Mouse (Mus musculus) gastrocnemius, postnatal 25 days (tissue): ENCODE results near the gene Hnrnpm. TPM values are rescaled to one million over a fixed set of nuclear protein-coding genes. Genes with fewer than 3 reads are reported as not detected.
A peak's percentile ranks its signal among the peaks of the same experiment; 100 is the strongest.
"Not testable (repeated sequence)": the region's sequence is repeated elsewhere in the genome, so short reads cannot be mapped to it uniquely, and the experiment has no call there.

Source experiments
- DNase-seq: peaks from one replicate; pipeline ENCODE4 v3.0.0; 2022
- total RNA-seq, 2 experiments: library from RNA; stranded (reverse); gene quantifications; 1 replicate in 1 of 2; 2 replicates in 1 of 2; pipeline ENCODE4 v1.2.3; 2021

Hnrnpm gene
- total RNA-seq, 2 experiments from 2014 or later = 62.7 to 70.9 TPM

DNA sequence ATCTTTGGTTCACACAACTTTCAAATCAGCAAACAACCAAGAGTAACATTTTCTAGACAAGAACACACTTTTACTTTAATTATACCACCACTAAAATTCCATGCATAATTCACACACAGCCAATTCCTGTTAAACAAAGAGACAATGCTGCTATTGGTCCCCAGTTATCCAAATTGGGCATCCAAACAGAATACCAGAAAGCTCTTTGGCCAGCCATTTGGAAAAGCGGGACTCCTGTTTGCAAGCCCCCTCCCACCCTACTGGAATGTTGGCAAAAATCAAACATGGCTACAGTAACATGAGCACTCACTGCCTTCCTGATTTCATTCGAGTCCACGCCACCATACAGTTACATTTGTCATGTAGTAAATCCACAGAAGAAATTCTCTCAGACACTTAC is 17.0 kb downstream of the Hnrnpm start:
- DNase-seq = no peak

- no peak for DNase-seq
Observed at GRCm38 (mm10) chr17:33666813-33667212, 19.8 kb downstream of the Hnrnpm start.

GRCm38 (mm10) chr17:33649781-33650475 is 36.7 kb downstream of the Hnrnpm start:
- no peak for DNase-seq

- DNase-seq = no peak
Observed at GRCm38 (mm10) chr17:33645073-33645472, 41.6 kb downstream of the Hnrnpm start.

DNA sequence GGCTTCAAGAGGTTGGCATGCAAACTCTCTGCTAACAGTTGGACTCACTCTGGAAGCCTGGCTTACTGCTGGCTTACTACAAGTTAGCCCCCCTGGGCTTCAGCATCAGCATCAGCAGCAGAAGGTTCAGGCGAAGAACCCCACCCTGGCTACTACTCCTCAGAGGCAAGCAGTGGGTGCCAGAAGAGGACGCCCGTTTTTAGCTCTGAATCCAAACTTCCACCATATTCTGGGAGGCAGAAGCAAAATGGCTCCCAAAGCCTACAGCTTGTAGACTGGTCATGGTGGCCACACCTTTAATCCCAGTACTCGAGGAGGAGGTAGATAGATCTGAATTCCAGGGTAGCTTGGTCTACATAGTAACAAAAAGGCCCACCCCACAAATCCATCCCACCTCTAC is 42.6 kb downstream of the Hnrnpm start:
- no peak for DNase-seq

- DNase-seq = no peak
Observed at GRCm38 (mm10) chr17:33639743-33640142, 46.9 kb downstream of the Hnrnpm start.

DNA sequence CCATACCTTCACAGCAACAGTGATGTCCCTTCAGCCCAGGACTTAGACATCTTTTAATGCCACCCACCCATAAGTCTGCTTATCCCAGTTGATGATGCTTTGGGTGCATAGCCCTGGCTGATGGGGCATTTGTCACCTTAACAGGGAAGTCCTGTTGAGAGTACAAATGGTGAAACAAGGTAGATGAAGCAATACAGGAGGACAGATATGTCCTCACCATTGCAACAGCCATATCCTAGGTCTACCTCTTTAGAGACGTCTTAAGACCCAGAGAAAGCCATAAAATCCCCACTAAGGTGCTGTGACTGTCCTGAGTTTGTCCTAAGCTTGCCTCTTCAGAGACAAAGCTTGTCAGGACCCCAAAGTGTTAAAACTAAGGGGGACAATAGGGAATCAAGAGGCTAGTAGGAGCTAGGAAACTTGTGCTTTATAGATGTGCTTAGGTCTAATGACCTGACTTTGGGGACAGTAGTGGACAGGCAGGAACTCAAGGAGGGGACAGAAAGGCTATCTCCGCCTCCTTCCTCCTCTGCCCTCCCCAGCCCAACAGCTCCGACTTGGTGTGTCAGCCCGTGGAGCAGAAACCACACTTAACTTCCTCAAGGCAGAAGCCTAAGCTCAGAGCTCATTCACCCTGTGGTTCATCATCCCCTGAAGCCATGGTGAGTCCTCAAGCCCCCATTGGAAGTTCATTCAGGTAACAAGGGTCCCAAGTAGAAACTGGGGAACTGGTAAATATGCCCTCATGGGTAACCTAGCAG is 49.0 kb downstream of the Hnrnpm start, which contains the start of gene Pram1:
TSS of gene Pram1 (plus strand) at position 541 of the 761 bp plus-strand sequence.
- no peak for DNase-seq

GRCm38 (mm10) chr17:33637038-33637437 is 49.6 kb downstream of the Hnrnpm start:
- DNase-seq = no peak

DNA sequence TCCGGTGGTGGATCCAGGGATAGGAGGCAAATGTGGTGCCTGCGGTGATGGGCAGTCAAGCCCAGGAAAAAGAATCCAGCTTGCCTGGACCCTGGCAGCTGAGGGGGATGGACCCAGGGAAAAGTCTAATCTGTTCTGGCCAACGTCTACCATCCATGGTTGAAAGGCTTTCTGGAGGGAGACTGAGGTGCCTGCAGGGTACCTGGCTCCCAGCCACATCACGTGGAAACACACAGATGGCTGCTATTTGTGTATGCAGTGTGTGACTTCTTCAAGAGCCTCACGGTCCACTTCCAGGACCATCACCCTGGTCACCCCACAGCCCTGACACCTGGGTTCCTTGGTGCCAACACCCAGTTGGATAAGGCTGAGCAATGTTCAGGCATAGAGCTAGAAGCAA is 54.9 kb downstream of the Hnrnpm start:
- no peak for DNase-seq

- DNase-seq = no peak
Observed at GRCm38 (mm10) chr17:33631236-33631635, 55.4 kb downstream of the Hnrnpm start.

GRCm38 (mm10) chr17:33630171-33630895 is 56.3 kb downstream of the Hnrnpm start:
- no peak for DNase-seq

DNA sequence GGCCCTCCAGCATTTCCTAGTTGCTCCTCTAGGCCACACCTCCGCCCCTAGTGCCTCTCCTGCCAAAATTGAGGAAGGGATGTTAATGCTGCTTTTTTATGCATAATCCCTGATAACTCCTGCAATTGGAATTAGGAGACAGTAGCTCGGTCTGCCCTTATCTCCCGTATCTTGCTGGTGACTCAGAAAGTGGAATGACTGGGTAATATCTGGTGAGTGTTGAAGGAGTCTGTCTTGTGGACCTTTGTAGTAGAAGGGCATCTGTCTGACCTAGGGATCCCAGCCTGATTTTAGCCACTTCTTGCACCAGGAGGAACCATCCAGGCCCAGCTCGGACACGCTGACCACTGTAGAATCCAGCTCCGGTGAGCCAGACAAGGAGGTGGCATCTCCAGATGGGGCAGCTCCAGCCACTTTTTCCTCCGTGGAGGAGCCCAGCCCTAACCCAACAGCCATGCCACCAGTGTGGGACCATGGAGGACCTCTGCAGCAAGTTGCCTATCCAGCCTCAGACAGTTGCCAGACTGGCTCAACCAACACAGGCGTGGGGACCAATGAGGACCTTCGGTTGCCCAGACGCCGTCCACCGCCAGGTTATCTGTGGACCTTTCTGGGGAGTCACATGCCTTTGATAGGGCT is 57.1 kb downstream of the Hnrnpm start:
- peak; percentile 23 for DNase-seq

DNA sequence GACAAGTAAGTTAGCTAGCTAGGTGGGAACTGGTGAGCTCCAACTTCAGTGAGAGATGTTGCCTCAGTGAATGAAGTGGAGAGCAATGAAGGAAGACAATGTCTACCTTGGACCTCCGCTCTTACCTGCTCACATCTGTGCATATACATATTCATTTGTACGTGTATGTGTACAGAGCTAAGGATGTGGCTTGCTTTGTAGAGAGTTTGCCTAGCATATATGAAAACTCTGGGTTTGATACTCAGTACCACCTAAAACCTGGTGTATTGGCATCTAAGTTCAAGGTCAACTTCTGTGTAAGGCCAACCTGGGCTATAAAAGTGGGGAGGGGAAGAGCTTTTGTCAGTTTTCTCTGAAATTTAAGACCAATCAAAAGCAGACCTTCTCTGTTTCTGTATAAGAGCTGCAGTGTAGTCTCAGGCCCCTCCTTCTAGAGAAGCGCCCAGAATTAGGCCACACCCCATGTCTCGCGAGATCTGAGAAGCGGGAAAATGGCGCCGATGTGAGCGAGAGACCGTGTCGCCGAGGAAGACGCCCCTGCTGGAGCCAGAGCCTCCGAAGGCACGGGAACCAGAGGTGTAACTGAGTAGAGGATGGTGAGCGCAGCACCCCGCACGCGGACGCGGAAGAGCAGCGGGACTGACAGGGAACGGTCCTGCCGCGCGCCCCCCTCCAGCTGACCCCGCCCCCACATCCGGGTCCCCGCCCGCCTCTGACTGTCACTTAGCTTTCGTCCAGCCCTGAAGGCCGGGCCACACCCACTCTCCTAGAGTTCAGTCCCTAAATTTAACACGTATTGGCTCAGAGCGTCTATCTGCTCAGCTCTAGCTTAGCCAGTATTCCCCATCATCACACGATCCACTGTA is 57.8 kb downstream of the Hnrnpm start, which contains the start of gene Zfp414:
TSS of gene Zfp414 (plus strand) at position 470 of the 866 bp plus-strand sequence.
- peak; percentile 90 for DNase-seq

DNA sequence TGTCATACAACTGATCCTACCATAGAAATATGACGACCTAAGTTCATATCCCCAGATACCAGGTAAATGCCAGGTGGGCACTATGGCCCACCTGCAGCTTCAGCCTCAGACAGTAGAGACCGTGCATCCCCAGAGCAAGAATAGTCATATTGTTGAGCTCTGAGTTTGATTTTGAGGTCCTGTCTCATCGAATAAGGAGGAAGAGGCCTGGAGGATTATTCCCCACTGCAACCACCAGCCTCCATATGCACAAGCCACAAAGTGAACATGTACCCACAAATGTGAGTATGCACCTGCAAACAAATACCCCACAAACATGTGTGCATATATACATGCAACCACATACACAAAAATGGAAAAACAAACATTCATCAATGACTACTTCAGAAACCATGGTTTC is 59.4 kb downstream of the Hnrnpm start:
- no peak for DNase-seq

DNA sequence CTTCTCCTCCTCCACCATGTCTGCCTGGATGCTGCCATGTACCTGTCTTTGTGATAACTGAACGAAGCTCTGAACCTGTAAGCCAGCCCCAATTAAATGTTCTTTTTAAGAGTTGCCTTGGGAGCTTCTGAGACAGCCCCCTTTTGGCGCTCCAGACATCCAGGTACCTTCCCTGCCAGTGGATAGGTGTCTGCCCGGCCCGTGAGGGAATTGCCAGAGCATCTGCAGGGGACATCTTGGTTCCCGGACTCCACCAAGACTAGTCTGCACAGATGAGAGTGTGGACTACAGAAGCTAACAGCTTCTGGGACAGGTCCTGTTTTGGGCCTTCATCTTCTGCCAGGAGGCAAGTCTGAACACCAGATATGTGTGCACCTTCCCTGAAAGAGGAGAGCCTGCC is 72.9 kb downstream of the Hnrnpm start:
- not testable (repeated sequence) for DNase-seq

DNA sequence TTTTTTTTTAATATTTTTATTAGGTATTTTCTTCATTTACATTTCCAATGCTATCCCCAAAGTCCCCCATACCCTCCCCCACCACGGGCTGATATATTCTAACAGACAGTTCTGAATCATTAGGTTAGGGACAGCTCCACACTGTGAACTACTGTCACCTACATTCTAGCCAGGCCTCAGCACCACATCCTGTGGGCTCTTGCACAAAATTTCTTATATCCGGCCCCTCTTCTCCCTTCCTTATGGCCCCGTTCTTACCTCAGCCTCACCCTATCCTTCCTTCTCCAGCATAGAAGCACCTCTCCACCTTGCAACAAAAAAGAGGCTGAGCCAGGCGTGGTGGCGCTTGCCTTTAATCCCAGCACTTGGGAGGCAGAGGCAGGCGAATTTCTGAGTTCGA is 76.1 kb downstream of the Hnrnpm start:
- no peak for DNase-seq

DNA sequence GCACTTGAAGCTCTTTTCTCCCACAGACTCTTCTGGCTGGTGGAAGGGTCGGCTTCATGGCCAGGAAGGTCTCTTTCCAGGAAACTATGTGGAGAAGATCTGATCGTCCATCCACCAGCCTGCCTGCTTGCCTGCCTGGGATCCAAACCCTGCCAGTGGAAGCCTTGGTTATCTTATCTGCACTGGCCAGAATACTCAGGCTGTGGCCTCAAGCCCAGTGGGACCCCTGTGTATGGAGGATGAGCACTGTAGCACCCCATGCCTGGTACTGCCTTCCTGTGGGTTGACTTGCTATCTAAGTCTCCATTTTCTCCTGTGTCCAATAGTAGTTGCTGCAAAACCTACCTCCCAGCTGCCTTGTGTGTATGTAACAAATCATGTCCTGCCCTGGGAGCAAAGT is 79.4 kb downstream of the Hnrnpm start:
- no peak for DNase-seq

DNA sequence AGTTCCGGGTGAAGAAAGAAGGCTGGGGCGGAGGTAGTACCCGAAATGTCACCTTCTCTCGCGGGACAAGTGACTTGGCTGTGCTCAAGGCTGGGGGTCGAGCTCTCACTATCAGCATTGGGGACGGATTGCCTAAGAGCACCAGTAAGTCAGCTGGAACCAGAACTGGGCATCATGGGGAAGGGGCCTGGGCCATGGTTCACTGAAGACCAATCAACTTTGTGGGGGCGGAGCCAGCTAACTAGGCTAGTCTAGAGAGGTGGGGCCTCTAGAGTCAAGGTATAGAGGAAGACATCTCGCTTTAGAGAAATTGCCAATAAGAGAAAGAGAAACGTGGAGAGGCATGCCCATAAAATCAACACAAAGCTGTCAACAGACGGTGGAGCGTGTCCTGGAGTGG is 84.7 kb downstream of the Hnrnpm start:
- no peak for DNase-seq

DNA sequence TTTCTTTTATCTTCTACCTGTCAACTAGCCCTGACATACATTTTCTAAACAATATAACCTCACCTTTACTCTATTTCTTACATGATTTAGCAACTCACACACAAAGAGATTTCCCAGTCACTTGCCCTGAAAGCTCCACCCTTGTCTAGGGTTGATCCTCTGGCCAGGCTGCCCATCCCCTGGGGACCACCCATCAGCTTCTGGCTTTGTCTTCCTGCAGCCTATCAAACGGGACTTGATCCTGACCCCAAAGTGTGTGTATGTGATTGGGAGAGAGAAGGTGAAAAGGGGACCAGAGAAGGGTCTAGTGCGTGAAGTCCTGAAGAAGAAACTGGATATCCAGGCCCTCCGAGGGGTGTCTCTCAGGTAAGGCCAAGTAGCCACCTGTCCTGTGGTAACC is 85.8 kb downstream of the Hnrnpm start:
- no peak for DNase-seq

DNA sequence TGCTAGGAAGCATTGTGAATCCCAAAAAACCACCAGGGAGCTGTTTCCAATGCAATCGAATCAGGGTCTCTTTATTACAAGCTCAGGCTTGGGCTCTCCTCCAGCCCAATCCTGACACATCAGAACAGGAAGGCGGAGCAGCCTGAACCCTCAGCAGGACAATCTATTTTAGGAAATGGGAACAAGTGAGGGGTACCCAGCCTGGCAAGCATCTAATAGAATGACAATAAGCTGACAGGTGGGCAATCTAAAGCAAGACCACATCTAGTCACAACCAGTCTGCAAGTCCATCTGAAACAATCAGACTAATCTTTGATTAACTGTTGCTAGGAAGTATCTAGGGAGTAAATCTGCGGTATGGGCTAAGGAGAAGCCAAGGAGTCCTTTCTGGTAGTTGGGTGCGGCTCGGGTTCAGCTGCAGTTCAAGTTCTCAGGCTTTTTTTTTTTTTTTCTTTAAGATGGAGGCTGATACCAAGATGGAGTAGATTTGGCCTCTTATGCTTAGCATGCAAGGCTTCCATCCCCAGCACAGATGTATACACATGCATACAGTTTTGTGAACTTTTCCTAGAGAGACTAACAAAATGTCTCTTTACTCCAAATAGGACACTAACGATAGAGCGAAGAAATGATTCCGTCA is 86.7 kb downstream of the Hnrnpm start:
- no peak for DNase-seq

DNA sequence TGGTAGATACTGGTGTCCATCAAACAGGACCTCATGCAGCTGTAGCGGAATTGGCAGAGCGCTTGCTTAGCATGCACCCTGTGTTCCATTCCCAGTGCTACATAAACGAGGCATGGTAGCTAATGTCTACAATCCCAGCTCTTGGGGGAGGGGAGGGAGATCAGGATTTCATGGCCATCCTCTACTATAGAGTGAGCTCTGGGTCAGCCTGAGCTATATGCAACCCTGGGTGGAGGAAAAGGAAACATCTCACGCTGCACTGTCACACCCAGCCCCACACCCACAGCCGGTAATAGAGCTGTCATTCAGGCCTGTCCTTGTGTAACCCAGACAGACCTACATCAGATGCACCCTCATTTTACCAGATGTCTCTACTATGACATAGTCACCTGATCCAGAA is 88.2 kb downstream of the Hnrnpm start:
- no peak for DNase-seq
